Mouse (Mus musculus): ENCODE measurements around the gene Tmem150c.
A peak's percentile ranks its signal among the peaks of the same experiment; 100 is the strongest.

The Tmem150c gene

GRCm38 (mm10) chr5:100159638-100159973 lies at the start of gene Tmem150c:
Tmem150c (minus strand) TSS chr5:100159808.
- no peak for DNase-seq

GRCm38 (mm10) chr5:100209093-100209492 lies 49.5 kb upstream of the Tmem150c start:
- DNase-seq = peak; percentile 15

GRCm38 (mm10) chr5:100206675-100207074 lies 47.1 kb upstream of the Tmem150c start:
- no peak for DNase-seq

GRCm38 (mm10) chr5:100205519-100206189 lies 46.0 kb upstream of the Tmem150c start:
- no peak for DNase-seq

GRCm38 (mm10) chr5:100200805-100201204 lies 41.2 kb upstream of the Tmem150c start:
- no peak for DNase-seq

GRCm38 (mm10) chr5:100200296-100200695 lies 40.7 kb upstream of the Tmem150c start:
- DNase-seq = no peak

GRCm38 (mm10) chr5:100199092-100199853 lies 39.7 kb upstream of the Tmem150c start:
- DNase-seq = peak; percentile 53

- no peak for DNase-seq
These were observed 37.9 kb upstream of the Tmem150c start for GRCm38 (mm10) chr5:100197476-100197875.

- DNase-seq = peak; percentile 17
These were observed 37.3 kb upstream of the Tmem150c start for GRCm38 (mm10) chr5:100196854-100197431.

GRCm38 (mm10) chr5:100196397-100196796 lies 36.8 kb upstream of the Tmem150c start:
- no peak for DNase-seq

GRCm38 (mm10) chr5:100191438-100192190 lies 32.0 kb upstream of the Tmem150c start:
- DNase-seq = no peak

- DNase-seq = no peak
These were observed 27.7 kb upstream of the Tmem150c start for GRCm38 (mm10) chr5:100187035-100187901.

- no peak for DNase-seq
These were observed 27.0 kb upstream of the Tmem150c start for GRCm38 (mm10) chr5:100186618-100187017.

GRCm38 (mm10) chr5:100185895-100186294 lies 26.3 kb upstream of the Tmem150c start:
- DNase-seq = no peak

- no peak for DNase-seq
These were observed 21.4 kb upstream of the Tmem150c start for GRCm38 (mm10) chr5:100181011-100181410.

GRCm38 (mm10) chr5:100178781-100179165 lies 19.2 kb upstream of the Tmem150c start:
- no peak for DNase-seq

- DNase-seq = no peak
These were observed 18.6 kb upstream of the Tmem150c start for GRCm38 (mm10) chr5:100178122-100178780.

- DNase-seq = no peak
These were observed 17.9 kb upstream of the Tmem150c start for GRCm38 (mm10) chr5:100177547-100177946.

- DNase-seq = no peak
These were observed 16.5 kb upstream of the Tmem150c start for GRCm38 (mm10) chr5:100176096-100176495.

- no peak for DNase-seq
These were observed 16.0 kb upstream of the Tmem150c start for GRCm38 (mm10) chr5:100175582-100175981.

GRCm38 (mm10) chr5:100172104-100172503 lies 12.5 kb upstream of the Tmem150c start:
- DNase-seq = no peak

Measured in liver (tissue).